Mouse (Mus musculus): ENCODE data around the gene B3galnt1. TPM values are rescaled to one million over a fixed set of nuclear protein-coding genes. Genes with fewer than 3 reads are reported as not detected.

Gene B3galnt1
- polyA plus RNA-seq, 1 experiment from 2014 or later: 16.9 TPM

DNA sequence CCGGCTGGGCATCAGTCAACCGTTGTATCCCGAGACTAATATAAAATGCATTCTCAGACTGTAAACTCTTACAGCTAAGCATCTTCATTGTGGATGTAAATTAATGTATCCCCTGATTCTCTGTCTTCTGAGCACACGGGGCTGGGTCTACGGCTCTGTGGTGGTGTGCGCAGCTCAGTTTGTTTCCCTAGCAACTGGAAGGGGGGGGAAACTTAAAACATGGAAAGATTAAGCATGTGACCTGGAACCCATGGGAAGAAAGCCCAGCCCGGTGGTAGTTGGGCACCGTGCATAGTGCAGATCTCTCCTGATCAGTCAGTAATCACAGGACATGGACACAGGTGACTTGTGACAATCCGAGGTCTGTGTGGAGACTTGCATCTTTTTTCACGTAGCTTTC is 63.3 kb downstream of the B3galnt1 start:
- Histone ChIP-seq H3K27me3 (no peaks in the 10 kb centered on the region), H3K4me1 (replicated peaks) (peaks cover 2% of the 10 kb centered on the region; the same call in 1 of the 2 replicates), H3K9ac (no peak overlapping the region), H3K36me3 (no peaks in the 10 kb centered on the region), H3K27ac (no peak overlapping the region), H3K9me3 (replicated peaks) (no peaks in the 10 kb centered on the region), H3K4me3 (no peak overlapping the region), H3K4me2 (no peak overlapping the region)
- ATAC-seq (replicated peaks; ENCODE audit: insufficient number of reproducible peaks, insufficient read depth, low FRiP score, low read depth): no peak
- 90% methylated on average over 10 of the region's 10 CpGs for WGBS

DNA sequence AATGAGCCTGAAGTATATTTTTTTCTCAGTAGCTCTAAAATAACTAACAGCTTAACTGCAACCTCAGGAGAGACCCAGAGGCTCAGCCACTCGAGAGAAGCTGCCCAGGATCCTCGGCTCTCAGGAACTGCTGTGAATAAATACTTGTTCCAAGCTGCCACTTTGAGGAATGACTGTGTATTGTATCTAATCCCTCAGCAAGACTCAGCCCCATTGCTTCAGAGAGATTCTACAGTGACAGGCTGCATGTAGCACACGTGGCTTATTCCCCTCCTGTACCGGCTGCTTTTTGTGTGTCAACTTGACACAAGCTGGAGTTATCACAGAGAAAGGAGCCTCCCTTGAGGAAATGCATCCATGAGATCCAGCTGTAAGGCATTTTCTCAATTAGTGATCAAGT is 66.1 kb downstream of the B3galnt1 start:
- no peaks in the 10 kb centered on the region for H3K27me3 ChIP-seq
- ATAC-seq (replicated peaks; ENCODE audit: insufficient number of reproducible peaks, insufficient read depth, low FRiP score, low read depth): no peak
- no peak overlapping the region for H3K4me2 ChIP-seq
- H3K27ac ChIP-seq: no peak overlapping the region
- no peaks in the 10 kb centered on the region for H3K36me3 ChIP-seq
- no peaks in the 10 kb centered on the region for H3K4me1 ChIP-seq (replicated peaks)
- H3K4me3 ChIP-seq: no peak overlapping the region
- 57% methylated on average over 4 of the region's 4 CpGs for whole genome bisulfite sequencing
- no peak overlapping the region for H3K9ac ChIP-seq
- no peaks in the 10 kb centered on the region for H3K9me3 ChIP-seq (replicated peaks)

DNA sequence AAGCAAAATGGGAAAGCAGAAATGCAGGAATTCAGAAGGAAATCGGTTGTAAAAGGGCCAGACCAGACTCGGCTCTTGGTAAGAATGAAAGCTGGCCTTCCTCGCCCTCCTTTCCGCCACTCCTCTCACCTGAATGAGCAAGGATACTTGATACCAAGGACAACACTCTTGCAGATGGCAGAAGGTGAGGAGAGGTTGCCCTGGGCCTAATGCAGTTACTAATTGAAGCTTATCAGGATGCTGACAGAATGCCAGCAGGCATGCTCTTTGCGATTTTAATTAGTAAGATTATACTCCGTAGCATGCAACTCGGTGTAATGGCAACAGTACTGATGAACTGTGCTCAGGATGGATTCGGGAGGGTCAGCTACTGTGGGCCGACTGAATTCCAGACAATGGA is 67.2 kb downstream of the B3galnt1 start:
- Histone ChIP-seq H3K27me3 (no peaks in the 10 kb centered on the region), H3K4me1 (replicated peaks) (no peaks in the 10 kb centered on the region), H3K36me3 (no peaks in the 10 kb centered on the region), H3K4me3 (no peak overlapping the region), H3K27ac (no peak overlapping the region), H3K4me2 (no peak overlapping the region), H3K9me3 (replicated peaks) (no peaks in the 10 kb centered on the region), H3K9ac (no peak overlapping the region)
- WGBS: 72% methylated on average over 9 of the region's 9 CpGs
- ATAC-seq (replicated peaks; ENCODE audit: insufficient number of reproducible peaks, insufficient read depth, low FRiP score, low read depth): no peak

DNA sequence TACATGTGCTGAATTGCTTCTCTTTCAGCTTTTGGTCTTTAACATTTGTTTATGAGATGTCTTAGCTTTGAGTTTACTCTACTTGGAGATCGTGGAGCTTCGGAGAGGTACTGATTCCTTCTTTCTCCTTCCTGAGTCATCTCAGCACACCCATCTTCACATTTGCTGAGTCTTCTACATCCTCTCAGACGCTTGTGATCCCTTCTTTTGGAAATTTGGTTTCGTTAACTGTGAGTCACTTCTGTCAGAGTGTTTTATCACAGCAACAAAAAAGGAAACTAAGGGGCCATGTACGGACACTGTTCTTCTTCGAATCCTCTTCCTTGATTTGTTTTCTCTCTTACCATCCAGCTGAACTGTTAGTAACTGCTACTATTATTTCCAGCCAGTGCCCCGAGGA is 69.2 kb downstream of the B3galnt1 start:
- Histone ChIP-seq H3K27me3 (no peaks in the 10 kb centered on the region), H3K27ac (no peak overlapping the region), H3K4me3 (no peak overlapping the region), H3K4me2 (no peak overlapping the region), H3K36me3 (no peaks in the 10 kb centered on the region), H3K9ac (no peak overlapping the region), H3K9me3 (replicated peaks) (no peaks in the 10 kb centered on the region), H3K4me1 (replicated peaks) (0 out of 2 replicates have a peak, but pooled peaks cover under 1% of the 10 kb centered on the region)
- WGBS: 62% methylated on average over 7 of the region's 7 CpGs
- ATAC-seq (replicated peaks; ENCODE audit: insufficient number of reproducible peaks, insufficient read depth, low FRiP score, low read depth): no peak

DNA sequence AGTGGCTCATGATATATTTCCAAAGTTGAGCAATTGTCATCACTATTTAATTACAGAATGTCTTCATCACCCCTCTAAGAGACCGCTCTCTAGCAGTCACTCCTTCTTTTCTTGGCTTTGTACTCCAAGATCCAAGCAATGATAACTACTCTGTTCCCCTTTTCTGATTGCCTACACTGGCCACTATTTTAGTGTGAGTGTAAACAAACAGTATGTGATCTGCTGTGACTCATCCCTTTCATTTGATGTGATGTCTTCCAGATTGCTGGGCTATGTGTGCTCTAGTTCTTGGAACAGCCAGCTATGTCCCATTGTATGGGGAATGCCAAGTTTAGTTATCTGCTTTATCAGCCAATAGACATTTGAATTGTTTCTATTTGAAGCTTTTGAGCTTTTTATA is 71.4 kb downstream of the B3galnt1 start:
- H3K27ac ChIP-seq: no peak overlapping the region
- no peak overlapping the region for H3K4me2 ChIP-seq
- 74% methylated on average over 1 of the region's 1 CpGs for WGBS
- no peaks in the 10 kb centered on the region for H3K36me3 ChIP-seq
- H3K4me3 ChIP-seq: no peak overlapping the region
- H3K9ac ChIP-seq: no peak overlapping the region
- H3K4me1 ChIP-seq (replicated peaks): 0 out of 2 replicates have a peak, but pooled peaks cover 4% of the 10 kb centered on the region
- no peaks in the 10 kb centered on the region for H3K27me3 ChIP-seq
- no peaks in the 10 kb centered on the region for H3K9me3 ChIP-seq (replicated peaks)
- no peak for ATAC-seq (replicated peaks; ENCODE audit: insufficient number of reproducible peaks, insufficient read depth, low FRiP score, low read depth)

DNA sequence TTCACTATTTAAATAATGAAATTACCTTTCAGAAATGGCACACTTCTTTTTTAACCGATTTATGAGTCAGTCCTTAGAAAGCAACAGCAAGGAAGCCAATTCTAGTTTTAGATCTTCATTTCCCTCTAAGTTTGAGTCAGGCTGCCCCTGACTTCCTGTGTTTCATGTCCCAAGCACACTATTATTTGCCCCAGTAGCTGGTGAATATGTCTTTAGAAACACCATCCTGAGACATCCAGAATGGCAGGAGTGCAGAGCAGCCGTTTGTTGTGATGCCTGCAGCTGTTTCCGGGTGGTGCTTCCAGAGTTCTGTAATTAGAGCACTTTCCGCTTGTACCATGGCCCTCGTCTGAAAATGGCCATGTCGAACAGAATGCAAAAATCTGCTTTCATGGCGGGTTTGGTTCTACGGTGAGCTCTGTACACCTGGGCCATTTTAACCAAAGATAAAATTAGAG is 73.7 kb downstream of the B3galnt1 start:
- Histone ChIP-seq H3K27me3 (no peaks in the 10 kb centered on the region), H3K4me2 (no peak overlapping the region), H3K36me3 (no peaks in the 10 kb centered on the region), H3K9ac (no peak overlapping the region), H3K27ac (no peak overlapping the region; the same call in 1 of the 2 replicates), H3K4me3 (no peak overlapping the region), H3K4me1 (replicated peaks) (0 out of 2 replicates have a peak, but pooled peaks cover 4% of the 10 kb centered on the region), H3K9me3 (replicated peaks) (no peaks in the 10 kb centered on the region)
- ATAC-seq (replicated peaks; ENCODE audit: insufficient number of reproducible peaks, insufficient read depth, low FRiP score, low read depth): no peak
- 64% methylated on average over 8 of the region's 8 CpGs for WGBS

DNA sequence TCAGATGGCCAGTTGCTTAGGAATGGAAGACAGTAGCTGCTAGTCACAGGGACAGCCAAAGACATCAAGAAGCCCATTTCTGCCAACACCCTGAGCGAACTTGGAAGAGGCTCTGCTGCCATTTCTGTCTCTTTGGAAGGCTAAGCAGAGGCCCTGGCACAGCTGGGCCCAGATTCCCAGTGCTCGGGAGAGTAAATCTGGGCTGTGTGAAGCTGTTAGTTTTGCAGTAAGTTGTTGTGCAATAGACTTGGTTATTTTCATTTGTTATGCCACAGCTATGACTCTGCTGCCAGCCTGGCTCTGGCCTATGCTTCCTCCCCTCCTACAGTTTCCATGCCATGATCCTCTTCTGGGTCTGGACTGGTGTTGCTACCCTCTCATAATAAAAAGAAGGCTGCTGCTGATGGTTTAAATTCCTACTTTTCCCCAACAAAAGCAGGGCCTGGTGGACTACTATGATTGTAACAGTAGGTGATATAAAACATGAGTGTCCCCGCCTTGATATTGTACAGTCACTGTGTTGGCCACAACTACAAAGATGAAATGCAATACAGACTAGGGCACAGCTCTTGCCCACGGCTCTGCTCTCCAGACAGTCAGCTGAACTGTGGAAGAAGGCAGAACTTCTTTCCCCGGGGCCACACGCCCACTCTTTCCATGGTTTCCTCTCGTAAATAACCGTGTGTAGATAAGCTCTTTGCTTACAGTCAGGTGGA is 74.2 kb downstream of the B3galnt1 start:
- Histone ChIP-seq H3K4me2 (no peak overlapping the region), H3K27me3 (no peaks in the 10 kb centered on the region), H3K9me3 (replicated peaks) (no peaks in the 10 kb centered on the region), H3K4me1 (replicated peaks) (0 out of 2 replicates have a peak, but pooled peaks cover 4% of the 10 kb centered on the region), H3K36me3 (no peaks in the 10 kb centered on the region), H3K9ac (no peak overlapping the region), H3K27ac (no peak overlapping the region; the same call in 1 of the 2 replicates), H3K4me3 (no peak overlapping the region)
- no peak for ATAC-seq (replicated peaks; ENCODE audit: insufficient number of reproducible peaks, insufficient read depth, low FRiP score, low read depth)
- 64% methylated on average over 8 of the region's 8 CpGs for WGBS

Other genes starting within 250 kb of the B3galnt1 start
- gene Nmd3, start 123.0 kb upstream of the B3galnt1 start, polyA plus RNA-seq (2015; fragmentation: Nextera tagmentation; extraction: Ambion mirVana): 89.7 and 94.4 TPM in 2 replicates